Mouse (Mus musculus): ENCODE results near the gene Zzz3. TPM values are rescaled to one million over a fixed set of nuclear protein-coding genes. Genes with fewer than 3 reads are reported as not detected.

Zzz3 gene
- total and polyA plus RNA-seq, 2 experiments from 2014 or later: 21.0 to 29.4 TPM

GRCm38 (mm10) chr3:152497842-152498241 lies 102.6 kb downstream of the Zzz3 start:
- Histone ChIP-seq H3K4me2 (ENCODE audit: low read depth, low read length, poor library complexity, severe bottlenecking) (no peak overlapping the region), H3K9me3 (ENCODE audit: low read length) (no peaks in the 10 kb centered on the region), H3K4me1 (ENCODE audit: insufficient read depth, low read length) (peaks cover 11% of the 10 kb centered on the region), H3K27me3 (ENCODE audit: insufficient read depth, low read length) (no peaks in the 10 kb centered on the region), H3K9ac (replicated peaks; ENCODE audit: low read length, poor library complexity, severe bottlenecking) (no peak overlapping the region), H3K27ac (ENCODE audit: low read depth, low read length) (no peak overlapping the region), H3K4me3 (ENCODE audit: low read depth, low read length) (no peak overlapping the region), H3K36me3 (ENCODE audit: insufficient read depth, low read length) (no peaks in the 10 kb centered on the region)
- no peak for TF ChIP-seq CTCF (IDR thresholded peaks at IDR 0.05)
- WGBS: 86% methylated on average over 2 of the region's 2 CpGs
- ATAC-seq (ENCODE audit: low FRiP score): no peak
- DNase-seq (ENCODE audit: low spot score): no peak

DNA sequence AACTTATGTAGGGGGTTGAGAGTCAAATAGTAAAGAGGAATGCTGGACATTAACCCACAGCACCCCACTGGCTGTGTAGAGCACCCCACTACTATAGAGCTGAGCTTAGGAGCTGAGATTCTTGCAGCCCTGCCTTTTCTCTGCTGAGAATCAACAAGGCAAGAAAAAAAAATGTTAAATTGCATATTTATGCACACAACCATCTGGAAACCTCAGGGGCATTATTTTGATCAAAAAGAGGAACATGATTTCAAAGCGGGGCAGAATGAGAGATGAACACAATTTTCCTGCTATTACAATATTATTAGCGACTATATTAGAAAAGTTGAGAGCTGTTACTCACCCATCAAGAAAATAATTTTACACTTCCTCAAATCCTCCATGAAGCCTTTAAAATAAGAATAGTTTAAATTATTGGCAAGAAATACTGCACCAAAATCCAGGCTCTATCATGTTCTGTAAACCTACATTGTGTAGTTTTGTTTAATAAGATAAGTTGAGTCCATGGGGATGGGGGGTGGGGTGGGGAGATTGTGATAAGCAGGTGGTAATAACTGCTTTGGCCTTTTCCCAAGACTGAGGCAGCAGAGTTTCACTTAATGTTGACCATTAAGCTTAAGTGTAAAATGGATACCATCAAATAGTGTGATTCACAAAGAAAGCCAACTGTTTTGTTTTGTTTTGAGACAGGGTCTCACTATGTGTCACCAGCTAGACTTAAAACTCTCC lies 103.9 kb downstream of the Zzz3 start:
- Histone ChIP-seq H3K4me1 (ENCODE audit: insufficient read depth, low read length) (peaks cover 11% of the 10 kb centered on the region), H3K36me3 (ENCODE audit: insufficient read depth, low read length) (no peaks in the 10 kb centered on the region), H3K9ac (replicated peaks; ENCODE audit: low read length, poor library complexity, severe bottlenecking) (no peak overlapping the region), H3K27ac (ENCODE audit: low read depth, low read length) (no peak overlapping the region), H3K9me3 (ENCODE audit: low read length) (no peaks in the 10 kb centered on the region), H3K27me3 (ENCODE audit: insufficient read depth, low read length) (no peaks in the 10 kb centered on the region), H3K4me3 (ENCODE audit: low read depth, low read length) (no peak overlapping the region), H3K4me2 (ENCODE audit: low read depth, low read length, poor library complexity, severe bottlenecking) (no peak overlapping the region)
- 74% methylated on average over 2 of the region's 2 CpGs for WGBS
- DNase-seq (ENCODE audit: low spot score): no peak
- no peak for ATAC-seq (ENCODE audit: low FRiP score)
- no peak for TF ChIP-seq CTCF (IDR thresholded peaks at IDR 0.05)

DNA sequence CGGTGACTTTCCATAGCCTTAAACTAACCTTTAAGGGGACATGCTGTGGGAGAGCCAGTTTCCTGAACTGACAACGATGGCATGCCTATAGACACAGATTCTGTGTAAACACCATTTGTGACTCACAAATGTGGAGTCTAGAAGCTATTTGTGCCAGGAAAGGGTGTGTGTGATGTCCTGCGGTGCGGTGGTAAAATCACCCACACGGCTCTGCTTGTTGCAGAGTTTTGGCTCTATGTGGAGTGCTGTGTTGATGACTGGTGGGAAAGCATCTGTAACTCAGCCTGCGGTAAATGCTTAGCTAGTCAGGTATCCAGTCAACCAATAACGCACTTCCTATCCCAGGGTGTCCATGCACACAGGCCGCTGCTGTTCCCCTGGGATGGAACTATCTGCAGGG lies 112.6 kb downstream of the Zzz3 start:
- no peak overlapping the region for H3K4me2 ChIP-seq (ENCODE audit: low read depth, low read length, poor library complexity, severe bottlenecking)
- H3K4me3 ChIP-seq (ENCODE audit: low read depth, low read length): no peak overlapping the region
- ATAC-seq (ENCODE audit: low FRiP score) (0 out of 2 replicates have a peak, but pooled peaks have one; percentile 19), DNase-seq (ENCODE audit: low spot score) (no peak)
- no peak for TF ChIP-seq CTCF (IDR thresholded peaks at IDR 0.05)
- H3K9ac ChIP-seq (replicated peaks; ENCODE audit: low read length, poor library complexity, severe bottlenecking): no peak overlapping the region
- WGBS: 56% methylated on average over 8 of the region's 8 CpGs
- no peaks in the 10 kb centered on the region for H3K36me3 ChIP-seq (ENCODE audit: insufficient read depth, low read length)
- no peaks in the 10 kb centered on the region for H3K9me3 ChIP-seq (ENCODE audit: low read length)
- H3K27ac ChIP-seq (ENCODE audit: low read depth, low read length): no peak overlapping the region
- H3K27me3 ChIP-seq (ENCODE audit: insufficient read depth, low read length): no peaks in the 10 kb centered on the region
- H3K4me1 ChIP-seq (ENCODE audit: insufficient read depth, low read length): no peaks in the 10 kb centered on the region

- no peak overlapping the region for H3K4me3 ChIP-seq (ENCODE audit: low read depth, low read length)
- H3K27ac ChIP-seq (ENCODE audit: low read depth, low read length): no peak overlapping the region
- H3K4me1 ChIP-seq (ENCODE audit: insufficient read depth, low read length): no peaks in the 10 kb centered on the region
- 24% methylated on average over 12 of the region's 12 CpGs for WGBS
- DNase-seq (ENCODE audit: low spot score): no peak
- H3K4me2 ChIP-seq (ENCODE audit: low read depth, low read length, poor library complexity, severe bottlenecking): no peak overlapping the region
- ATAC-seq (ENCODE audit: low FRiP score): no peak
- H3K27me3 ChIP-seq (ENCODE audit: insufficient read depth, low read length): no peaks in the 10 kb centered on the region
- no peak for TF ChIP-seq CTCF (IDR thresholded peaks at IDR 0.05)
- H3K36me3 ChIP-seq (ENCODE audit: insufficient read depth, low read length): no peaks in the 10 kb centered on the region
- H3K9ac ChIP-seq (replicated peaks; ENCODE audit: low read length, poor library complexity, severe bottlenecking): no peak overlapping the region
- no peaks in the 10 kb centered on the region for H3K9me3 ChIP-seq (ENCODE audit: low read length)
Observed at GRCm38 (mm10) chr3:152508419-152508993, 113.2 kb downstream of the Zzz3 start.

DNA sequence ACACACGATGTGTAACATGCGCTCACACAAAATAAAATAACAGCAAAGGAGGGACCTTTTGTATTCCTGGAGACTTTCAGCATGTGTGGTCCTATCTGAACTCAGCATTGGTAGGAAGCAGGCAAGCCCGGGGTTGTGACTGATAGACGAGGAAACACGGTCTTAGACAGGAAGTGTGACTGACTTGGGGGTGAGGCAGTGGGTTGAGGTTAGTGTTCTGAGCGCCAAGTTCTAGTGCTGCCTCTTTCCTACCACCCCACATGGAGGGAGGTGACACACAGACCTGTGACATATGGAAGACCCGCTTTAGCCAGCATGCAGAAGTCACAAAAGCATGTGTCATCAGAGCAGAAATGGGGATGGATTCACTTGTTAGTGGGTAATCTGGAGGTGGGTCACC lies 114.0 kb downstream of the Zzz3 start:
- DNase-seq (ENCODE audit: low spot score) (no peak), ATAC-seq (ENCODE audit: low FRiP score) (no peak)
- WGBS: 88% methylated on average over 7 of the region's 7 CpGs
- Histone ChIP-seq H3K4me1 (ENCODE audit: insufficient read depth, low read length) (no peaks in the 10 kb centered on the region), H3K4me3 (ENCODE audit: low read depth, low read length) (no peak overlapping the region), H3K9ac (replicated peaks; ENCODE audit: low read length, poor library complexity, severe bottlenecking) (no peak overlapping the region), H3K4me2 (ENCODE audit: low read depth, low read length, poor library complexity, severe bottlenecking) (no peak overlapping the region), H3K36me3 (ENCODE audit: insufficient read depth, low read length) (no peaks in the 10 kb centered on the region), H3K27me3 (ENCODE audit: insufficient read depth, low read length) (no peaks in the 10 kb centered on the region), H3K9me3 (ENCODE audit: low read length) (no peaks in the 10 kb centered on the region), H3K27ac (ENCODE audit: low read depth, low read length) (no peak overlapping the region)
- no peak for TF ChIP-seq CTCF (IDR thresholded peaks at IDR 0.05)

Other genes starting within 250 kb of the Zzz3 start
- gene Gipc2, start 229.2 kb upstream of the Zzz3 start, total RNA-seq (2014; rRNA removed): 13.0 and 21.1 TPM in 2 replicates
- 10.3 and 12.8 TPM in 2 replicates for gene Gipc2, start 229.2 kb upstream of the Zzz3 start, polyA plus RNA-seq (2015; fragmentation: Nextera tagmentation; extraction: Ambion mirVana)
- 43.9 and 67.2 TPM in 2 replicates for gene Dnajb4, start 185.2 kb upstream of the Zzz3 start, total RNA-seq (2014; rRNA removed)
- 47.1 and 50.3 TPM in 2 replicates for gene Dnajb4, start 185.2 kb upstream of the Zzz3 start, polyA plus RNA-seq (2015; fragmentation: Nextera tagmentation; extraction: Ambion mirVana)
- gene Fubp1, start 185.1 kb upstream of the Zzz3 start, total RNA-seq (2014; rRNA removed): 183 and 237 TPM in 2 replicates
- gene Fubp1, start 185.1 kb upstream of the Zzz3 start, polyA plus RNA-seq (2015; fragmentation: Nextera tagmentation; extraction: Ambion mirVana): 94.6 and 127 TPM in 2 replicates
- gene Nexn, start 129.1 kb upstream of the Zzz3 start, total RNA-seq (2014; rRNA removed): 0.11 and 0.28 TPM in 2 replicates
- gene Nexn, start 129.1 kb upstream of the Zzz3 start, polyA plus RNA-seq (2015; fragmentation: Nextera tagmentation; extraction: Ambion mirVana): 1.5 and 2.3 TPM in 2 replicates
- 26.3 and 28.2 TPM in 2 replicates for gene Miga1, start 55.1 kb upstream of the Zzz3 start, total RNA-seq (2014; rRNA removed)
- gene Miga1, start 55.1 kb upstream of the Zzz3 start, polyA plus RNA-seq (2015; fragmentation: Nextera tagmentation; extraction: Ambion mirVana): 16.9 and 18.7 TPM in 2 replicates
- 83.3 and 91.4 TPM in 2 replicates for gene Usp33, start 49.0 kb upstream of the Zzz3 start, total RNA-seq (2014; rRNA removed)
- 65.3 and 70.7 TPM in 2 replicates for gene Usp33, start 49.0 kb upstream of the Zzz3 start, polyA plus RNA-seq (2015; fragmentation: Nextera tagmentation; extraction: Ambion mirVana)

All from midbrain, postnatal 0 days (tissue).